Mouse (Mus musculus) lung, adult 2 months (tissue): ENCODE measurements around the gene Sar1a.

Experiments
- CTCF ChIP-seq: fragments of 200-500 bp; IDR thresholded peaks from 2 replicates; pipeline ENCODE4 v1.5.1; 2011; ENCODE audit warnings: mild to moderate bottlenecking, low read length, control low read depth; ENCODE audit not compliant: insufficient read depth
- POLR2A ChIP-seq: fragments of 200-500 bp; IDR thresholded peaks from 2 replicates; pipeline ENCODE4 v1.6.1; 2011; ENCODE audit warnings: low read depth, mild to moderate bottlenecking, control low read depth, low read length, borderline replicate concordance; ENCODE audit errors: extremely low read depth

GRCm38 (mm10) chr10:61723271-61723670 is 43.2 kb downstream of the Sar1a start:
- TF ChIP-seq CTCF: no peak
- TF ChIP-seq POLR2A: no peak
